Mouse (Mus musculus) kidney, postnatal 4 days (tissue): ENCODE results near the gene Arrdc5.
A peak's percentile ranks its signal among the peaks of the same experiment; 100 is the strongest.

Experiments used
- DNase-seq, 2 experiments: peaks; one replicate each; pipeline ENCODE4 v3.0.0; 2021; ENCODE audit warnings: mixed read lengths in 2 of 2

The Arrdc5 gene

DNA sequence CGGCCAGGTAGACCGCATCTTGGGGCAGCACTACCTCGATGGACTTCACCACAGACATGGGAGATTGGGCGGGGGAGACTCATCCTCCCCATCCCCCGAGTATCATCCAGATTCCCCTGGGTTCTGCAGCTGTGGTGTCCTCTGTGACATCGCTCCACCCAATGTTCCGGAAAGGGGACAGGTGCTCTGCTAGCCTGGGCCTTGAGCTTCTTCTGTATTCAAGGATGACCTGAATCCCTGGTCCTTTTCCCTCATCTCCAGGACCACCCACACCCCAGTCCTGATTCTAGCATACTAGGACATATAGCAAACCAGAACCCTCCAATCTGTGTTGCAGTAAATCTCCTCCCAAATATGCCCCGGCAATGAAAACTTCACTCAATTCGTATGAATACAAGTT lies at the start of gene Arrdc5:
Arrdc5 (minus strand) TSS at position 101 of the 400 bp plus-strand sequence.
- no peak for DNase-seq

DNA sequence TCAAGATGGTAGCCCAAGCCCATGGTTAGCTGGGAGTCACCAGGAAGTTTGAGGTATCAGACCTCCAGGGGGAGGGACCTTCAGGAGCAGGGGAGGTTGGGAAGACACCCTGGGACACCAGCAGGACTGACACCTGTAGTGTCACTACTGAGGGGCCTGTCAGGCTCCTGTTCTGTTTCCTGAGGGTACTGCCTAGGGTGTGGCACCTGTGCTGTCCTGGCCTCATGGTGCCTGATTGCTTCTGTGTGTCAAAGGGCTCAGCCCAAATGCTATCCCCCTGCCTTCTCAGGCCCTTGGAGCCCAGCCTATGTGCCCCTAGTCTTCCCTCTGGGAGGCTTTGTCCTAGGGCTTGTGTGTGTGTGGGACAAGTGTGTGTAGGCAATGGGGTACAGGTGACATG lies 48.5 kb upstream of the Arrdc5 start:
- no peak for DNase-seq

DNA sequence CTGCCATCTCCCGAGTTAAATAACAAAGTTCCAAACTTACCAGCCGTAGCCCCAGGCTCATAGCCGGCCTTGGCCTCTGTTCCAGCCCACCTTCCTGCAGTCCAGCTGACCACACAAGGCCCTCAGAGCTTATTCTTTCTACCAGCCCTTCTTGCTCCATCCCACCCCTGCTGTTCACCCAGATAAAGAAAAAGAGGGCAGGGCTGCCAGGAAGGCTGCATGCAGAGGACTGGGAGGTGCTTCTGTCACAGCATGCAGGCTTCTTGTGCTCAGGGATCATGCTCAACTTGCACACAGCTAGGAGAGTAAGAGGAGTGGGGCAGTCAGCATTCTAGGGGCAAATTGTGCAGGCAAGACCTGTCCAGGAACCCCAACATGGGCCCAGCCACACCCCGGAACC lies 48.0 kb upstream of the Arrdc5 start:
- no peak for DNase-seq

DNA sequence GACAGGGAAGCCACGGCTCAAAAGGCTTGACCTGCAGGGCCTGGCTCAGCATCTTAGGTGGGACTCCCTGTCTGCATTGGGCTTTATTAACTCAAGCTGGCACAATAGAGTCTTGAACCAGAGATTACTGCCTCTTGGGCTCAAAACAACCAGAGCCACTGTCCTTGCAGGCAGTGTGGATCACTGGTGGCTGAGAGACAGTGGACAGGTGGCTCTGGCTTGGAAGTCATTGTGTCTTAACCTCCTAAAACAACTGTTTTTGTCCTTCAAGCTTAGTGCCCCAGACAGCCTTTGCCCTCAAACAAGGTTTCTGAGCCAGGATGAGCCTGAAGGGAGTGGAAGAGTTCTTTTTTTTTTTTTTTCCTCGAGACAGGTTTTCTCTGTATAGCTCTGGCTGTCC lies 45.3 kb upstream of the Arrdc5 start:
- DNase-seq = no peak

DNA sequence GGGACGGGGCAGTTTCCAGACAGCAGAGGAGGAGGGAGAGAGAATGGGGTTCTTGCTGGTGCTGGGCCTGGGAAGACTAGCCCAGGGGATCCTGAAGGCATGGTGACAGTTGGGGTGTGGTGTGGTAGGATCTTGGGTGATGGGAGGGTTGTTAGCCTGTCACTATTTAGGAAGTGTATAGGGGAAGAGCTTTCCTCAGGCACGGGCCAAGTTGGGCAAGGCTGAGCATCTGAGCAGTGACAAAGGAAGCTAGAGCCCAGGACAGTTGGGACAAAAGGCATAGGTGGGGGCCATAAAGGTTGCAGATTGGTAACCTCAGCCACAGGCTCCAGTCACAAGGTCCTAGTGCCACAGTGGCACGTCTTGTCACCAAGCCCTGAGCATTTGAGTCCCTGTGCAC lies 43.4 kb upstream of the Arrdc5 start:
- no peak for DNase-seq

DNA sequence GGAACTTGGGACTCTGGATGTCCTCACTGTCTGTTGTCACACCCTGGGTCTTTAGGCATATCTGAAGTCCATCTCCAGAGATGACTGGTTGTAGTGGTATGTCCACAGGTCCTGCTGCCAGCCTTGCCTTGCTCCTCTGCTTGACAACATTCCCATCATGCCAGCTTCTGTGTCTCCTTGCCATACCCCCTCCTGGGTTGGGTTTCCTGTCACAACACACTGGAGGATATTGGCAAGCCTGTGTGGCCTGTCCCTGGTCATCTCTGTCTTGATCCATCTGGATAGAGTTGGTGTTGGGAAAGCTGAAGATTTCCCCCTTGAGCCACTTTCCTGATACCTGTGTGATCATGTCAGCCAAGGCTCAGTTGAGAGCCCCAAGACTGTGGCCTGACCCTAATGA lies 40.6 kb upstream of the Arrdc5 start:
- no peak for DNase-seq

DNA sequence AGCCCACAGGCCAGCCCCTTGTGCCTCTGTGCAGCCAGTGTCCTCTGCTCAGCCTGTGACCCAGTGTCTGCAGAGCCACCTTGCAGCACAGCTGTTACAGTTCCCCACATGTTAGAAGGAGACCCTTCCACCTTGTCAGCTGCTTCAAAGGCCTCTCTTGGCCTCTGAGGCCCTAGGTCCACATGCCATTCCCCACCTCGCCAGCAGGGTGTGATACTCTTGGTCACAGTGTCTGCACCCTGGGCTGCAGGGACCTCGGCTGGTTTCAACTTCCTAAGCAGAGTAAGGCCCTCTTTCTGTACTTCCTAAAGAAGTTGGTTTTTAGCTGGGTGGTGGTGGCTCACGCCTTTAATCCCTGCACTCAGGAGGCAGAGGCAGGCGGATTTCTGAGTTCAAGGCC lies 38.8 kb upstream of the Arrdc5 start:
- DNase-seq = peak; percentile 75 to 80

DNA sequence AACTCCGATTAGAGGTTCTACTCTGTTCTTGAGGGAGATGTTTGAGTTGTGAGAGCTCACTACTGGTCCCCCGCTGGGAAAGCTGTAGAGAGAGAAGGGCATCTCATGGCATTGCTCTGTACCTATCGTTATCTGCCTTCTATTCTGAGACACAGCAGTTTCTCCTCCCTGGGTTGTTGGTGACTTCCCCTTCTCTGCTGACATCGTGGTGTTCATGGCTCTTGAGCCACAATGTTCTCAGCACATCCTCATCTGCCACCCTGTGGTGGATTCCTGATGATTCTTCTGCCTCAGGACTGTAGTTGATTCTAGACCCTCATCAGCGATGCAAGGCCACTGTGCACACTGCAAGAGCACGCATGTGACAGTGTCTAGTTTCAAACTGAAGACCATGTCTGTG lies 37.7 kb upstream of the Arrdc5 start:
- DNase-seq = no peak

DNA sequence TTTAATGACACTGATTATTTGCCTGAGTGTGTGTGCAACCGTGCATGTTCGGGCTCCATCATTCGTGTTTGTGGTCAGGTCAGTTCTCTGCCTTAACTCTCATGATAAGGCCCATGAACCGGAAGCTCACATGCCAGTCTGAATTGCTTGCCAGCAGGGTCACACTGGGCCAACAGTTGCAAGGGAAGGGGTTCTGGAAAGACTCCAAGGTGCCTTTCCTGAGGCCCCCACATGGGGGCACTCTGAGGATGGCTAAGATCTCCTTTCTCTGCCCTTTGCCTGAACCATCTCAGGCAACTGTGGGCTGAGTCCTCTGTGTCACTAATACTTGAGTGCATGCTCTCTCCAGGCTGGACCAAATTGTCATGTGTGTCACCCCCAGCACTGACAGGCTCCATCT lies 37.1 kb upstream of the Arrdc5 start:
- DNase-seq = peak; percentile 69 to 77

DNA sequence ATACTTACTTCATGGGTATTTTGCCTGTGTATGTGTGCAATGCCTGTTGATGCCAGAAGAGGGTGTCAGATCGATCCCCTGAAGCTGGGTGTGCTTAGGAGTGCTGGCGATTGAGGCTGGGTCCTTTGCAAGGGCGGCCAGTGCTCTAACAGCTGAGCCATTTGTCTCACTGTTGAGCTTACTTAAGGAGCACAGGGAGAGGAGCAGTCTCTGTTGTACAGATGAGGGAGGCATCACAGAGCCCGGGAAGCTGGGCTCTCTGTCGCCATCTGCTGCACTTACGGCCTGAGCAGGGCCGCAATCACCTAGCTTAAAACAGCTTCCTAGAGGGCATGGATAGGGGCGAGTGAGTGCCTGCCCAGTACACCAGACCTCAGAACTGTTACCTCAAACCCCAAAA lies 32.9 kb upstream of the Arrdc5 start:
- DNase-seq = peak in 1 of 2 experiments; percentile 28

DNA sequence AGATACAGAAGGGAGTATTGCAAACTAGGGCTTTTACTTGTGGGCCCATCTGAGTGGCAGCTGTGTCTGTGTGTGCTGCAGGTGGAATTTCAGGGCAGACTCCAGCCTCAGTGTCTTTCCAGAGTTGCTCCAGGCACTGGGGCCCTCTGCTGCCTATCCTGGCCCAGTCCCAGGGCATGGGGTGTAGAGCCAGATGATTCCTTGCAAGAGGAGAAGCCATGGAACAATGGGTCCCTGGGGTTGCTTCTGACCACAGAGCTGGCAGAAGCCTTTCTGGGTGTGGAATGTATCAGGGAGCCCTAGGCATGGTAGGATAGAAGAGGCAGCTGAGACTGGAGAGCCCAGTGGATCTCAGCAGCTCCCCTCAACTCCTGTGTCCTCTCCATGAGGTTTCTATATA lies 31.2 kb upstream of the Arrdc5 start:
- no peak for DNase-seq

DNA sequence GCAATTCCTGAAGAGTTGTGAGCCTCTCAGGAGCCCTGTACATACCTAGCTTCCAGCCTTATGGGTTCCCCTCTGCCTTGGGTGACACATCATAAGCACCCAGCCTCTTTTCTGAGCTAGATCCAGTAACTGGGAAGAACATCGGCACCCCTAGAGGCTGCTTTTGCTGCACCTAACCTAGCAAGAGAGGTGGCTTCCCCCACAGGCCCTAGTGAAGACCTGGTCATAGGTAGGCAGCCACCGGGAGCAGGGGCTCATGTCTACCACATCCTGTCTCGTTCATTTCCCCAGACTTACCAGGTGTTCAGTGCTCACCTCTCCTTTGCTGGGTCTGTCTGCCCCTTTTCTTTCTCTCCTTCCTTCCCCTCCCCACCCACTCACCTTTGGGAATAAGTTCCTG lies 30.3 kb upstream of the Arrdc5 start:
- no peak for DNase-seq

DNA sequence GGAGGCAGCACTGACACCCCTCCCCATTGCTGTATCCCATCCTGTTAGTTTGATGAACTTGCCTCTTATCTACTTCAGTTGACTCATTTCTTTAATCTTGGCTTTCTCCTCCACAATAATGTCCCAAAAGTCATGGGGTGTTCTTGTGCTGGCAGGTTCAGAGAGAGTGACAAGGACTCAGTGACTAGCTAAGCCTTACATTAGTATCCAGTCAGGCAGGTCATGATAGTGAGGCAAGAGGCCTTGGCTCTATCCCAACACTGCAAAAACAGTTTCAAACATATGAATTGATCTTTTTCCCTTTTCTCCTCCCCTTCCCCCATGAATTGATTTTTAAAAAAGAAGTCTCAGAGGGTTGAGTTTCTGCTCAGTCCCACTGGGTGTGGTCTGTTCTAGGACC lies 29.2 kb upstream of the Arrdc5 start:
- no peak for DNase-seq

DNA sequence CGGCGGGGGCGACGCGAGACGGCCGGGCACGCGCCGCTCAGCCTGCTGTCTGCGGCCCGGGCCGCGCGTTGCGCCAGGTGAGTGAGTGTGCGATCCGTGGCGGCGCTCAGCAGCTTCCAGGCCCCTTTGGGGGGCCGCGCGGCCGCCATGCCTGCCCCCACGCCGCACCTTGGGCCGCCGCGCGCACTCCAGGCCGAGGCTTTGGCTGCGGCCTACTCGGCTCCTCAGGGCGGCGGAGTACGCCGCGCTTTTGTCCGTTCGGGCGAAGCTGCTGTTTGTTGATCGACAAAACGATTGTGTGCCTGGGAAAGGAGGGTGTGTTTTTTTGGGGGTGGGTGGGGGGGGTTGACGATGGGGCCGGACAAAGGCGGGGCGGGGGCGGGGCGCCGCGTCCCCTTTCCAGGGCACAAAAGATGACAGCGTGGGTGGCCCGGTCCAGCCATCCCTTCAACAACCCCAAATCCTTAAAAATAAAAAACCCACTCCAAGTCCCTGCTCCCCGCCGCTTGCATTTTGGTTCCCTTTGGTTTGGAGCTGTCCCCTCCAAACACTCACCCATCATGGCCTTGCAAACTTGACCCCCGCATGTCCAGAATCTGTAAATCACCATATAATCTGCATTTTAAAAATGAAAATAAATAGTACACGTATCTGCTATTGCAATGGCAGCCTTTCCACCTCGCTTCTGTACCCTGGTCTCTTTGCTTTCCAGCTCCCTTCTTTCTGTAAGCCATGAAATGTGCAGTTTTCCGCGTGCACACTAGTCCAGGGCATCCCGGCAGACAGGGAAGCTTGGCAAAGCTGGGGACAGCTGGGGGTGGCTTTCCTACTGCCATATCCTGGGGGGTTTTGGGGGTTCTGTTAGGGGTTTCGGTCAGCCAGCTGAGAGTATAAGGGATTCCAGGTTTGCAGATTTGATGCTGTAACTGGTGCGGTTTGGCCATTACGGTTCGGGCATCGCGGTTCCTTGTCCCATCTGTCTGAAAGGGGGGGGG lies 26.4 kb upstream of the Arrdc5 start:
- peak; percentile 64 to 72 for DNase-seq

DNA sequence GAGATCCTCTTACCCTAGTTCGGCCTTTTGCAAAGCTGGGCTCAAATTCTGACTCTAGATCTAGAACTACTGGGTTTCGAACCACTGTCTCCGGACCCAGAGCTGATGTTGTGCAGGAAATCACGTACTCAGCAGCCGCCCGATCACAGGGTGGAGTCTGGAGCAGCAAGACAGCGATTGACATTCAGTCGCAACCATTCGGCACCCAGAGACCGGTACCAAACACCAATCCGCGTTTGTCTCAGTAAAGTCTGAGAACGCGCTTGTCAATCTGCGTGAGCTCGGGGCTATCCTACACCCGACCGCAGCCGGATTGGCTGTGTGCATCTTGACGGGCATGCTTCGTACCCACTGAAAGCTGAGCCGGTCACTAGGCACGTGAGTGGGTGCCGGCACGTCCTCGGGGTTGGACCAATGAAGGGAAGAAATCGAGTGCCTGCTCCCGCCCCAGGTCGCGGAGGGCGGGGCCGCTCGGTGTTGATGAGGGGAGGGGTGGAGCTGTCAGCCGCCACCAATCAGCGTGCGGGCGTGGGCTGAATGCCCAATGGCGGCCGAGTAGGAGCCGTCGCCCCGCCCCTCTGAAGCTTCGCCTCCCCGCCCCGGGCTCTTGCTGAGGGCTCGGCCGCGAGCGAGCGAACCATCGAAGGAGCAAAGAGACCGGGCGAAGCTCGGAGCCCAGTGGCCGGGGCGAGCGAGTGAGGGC lies 25.5 kb upstream of the Arrdc5 start, which contains the start of gene Kdm4b:
Kdm4b (plus strand) TSS at position 613 of the 703 bp plus-strand sequence.
- peak; percentile 99 to 100 for DNase-seq

DNA sequence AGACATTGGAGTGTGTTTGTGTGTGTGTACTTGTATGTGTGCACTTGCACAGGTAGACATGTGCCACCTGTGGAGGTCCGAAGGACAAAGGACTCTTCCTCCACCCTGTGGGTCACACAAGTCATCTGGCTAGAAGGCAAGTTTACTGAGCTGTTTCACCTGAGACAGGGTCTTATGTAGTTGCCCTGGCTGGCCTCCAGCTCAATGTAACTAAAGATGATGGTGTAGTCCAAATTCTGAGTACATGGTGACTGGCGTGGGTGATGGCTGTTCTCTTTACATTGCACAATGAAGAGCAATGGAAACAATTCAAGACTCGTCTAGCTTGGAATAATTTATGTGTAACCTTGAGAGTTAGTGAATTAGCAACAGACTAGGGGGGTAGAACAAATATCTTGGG lies 24.3 kb upstream of the Arrdc5 start:
- DNase-seq = no peak

DNA sequence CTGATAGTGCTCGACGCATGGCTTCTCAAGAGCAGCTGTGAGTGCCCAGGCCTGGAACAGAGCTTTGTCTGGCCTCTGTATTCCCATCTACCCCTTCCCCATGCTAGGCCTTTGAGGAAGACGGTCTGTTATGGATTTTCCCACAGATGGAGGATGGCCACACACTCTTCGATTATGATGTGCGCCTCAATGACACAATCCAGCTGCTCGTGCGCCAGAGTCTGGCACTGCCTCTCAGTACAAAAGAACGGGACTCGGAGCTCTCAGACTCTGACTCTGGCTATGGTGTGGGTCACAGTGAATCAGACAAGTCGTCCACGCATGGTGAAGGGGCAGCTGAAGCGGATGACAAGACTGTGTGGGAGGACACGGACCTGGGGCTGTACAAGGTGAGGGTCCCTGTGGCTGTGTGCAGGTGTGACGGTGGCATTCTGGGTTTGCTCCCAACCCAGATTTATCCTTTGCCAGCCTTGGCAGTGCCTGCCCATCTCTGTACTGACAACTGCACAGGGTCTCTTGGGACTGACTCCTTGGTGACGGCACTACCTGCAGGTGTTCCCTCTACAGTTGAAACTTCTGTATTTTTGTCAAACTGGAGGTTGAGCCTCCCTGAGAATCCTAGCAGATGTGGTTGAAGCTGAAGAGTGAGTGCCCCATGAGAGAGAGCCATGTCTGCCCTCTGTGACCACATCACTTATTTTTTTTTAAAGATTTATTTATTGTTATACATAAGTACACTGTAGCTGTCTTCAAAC lies 9.3 kb upstream of the Arrdc5 start:
- no peak for DNase-seq

DNA sequence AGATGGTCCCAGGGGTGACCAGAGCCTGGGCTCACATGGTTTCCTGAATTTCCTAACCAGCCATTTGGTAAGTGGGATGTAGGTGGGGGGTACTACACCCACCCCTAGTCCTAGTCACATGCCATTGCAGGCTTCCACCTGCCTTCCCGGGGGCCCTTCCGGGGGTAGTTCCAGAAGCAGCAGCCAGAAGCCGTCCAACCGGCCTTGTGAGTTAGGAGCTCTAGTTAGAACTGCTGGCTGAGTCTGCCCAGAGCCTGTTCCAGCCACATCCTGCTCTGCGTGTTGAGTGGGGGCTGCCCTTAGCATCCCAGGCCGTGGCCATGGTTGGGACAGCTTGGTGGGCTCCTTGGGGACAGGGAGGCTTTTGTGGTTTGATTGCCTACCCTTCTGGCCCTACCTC lies 8.0 kb upstream of the Arrdc5 start:
- peak; percentile 69 to 81 for DNase-seq

DNA sequence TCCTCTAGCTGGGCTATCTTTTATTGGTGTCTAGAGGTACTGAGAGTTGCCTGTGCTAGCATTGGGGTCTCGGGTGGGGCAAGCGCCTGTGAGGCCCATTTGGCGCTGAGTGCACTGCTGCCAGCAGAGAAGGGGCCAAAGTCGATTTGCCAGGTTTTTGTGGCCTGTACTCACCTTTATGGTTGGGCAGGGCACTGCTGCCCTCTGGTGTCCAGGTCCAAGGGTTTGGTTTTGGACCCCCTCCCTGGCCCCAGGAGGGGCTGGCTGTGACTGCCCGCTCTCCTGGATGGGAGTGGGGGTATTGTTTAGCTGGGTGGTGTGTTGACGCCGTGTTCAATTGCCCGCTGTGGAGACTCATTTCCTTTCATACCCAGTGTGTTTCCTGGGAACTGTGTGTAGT lies 5.7 kb upstream of the Arrdc5 start:
- peak; percentile 70 to 78 for DNase-seq

DNA sequence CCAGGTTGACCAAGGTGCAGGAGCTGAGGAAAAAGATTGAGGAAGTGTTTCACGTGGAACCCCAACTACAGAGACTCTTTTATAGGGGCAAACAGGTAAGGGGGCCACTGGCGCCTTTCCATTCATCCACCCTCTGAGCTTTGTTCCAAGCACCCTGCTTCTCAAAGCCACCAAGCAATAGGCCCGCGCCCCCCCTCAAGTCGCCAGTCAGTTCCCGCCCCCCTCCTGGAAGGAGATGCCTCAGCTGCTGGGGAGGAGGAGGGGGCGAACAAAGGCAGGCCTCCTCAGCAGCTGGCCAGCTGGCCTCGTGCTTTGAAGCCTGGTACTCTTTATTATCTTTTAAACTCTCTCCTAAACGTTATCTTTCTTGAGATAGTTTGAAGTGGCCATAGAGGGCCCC lies 5.1 kb upstream of the Arrdc5 start:
- peak; percentile 36 to 41 for DNase-seq

DNA sequence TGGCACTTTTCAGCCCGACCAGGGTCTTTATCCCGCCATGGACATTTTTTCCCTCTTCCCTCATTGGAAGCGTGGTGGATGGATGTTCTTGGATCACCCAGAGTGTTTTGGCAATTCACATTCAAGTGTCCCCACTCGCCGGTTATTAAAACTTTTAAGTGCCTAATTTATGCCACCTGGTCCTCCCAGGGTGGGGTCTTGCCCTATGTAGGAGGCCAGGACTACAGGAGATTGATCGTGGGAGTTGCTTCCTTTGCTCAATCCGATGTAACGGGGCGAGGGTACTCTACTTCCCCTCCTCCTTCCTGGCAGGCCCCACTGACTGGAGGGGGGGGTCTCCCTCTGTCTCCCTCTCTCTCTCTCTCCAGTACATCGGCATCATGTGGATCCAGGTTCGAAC lies 4.6 kb upstream of the Arrdc5 start:
- no peak for DNase-seq

DNA sequence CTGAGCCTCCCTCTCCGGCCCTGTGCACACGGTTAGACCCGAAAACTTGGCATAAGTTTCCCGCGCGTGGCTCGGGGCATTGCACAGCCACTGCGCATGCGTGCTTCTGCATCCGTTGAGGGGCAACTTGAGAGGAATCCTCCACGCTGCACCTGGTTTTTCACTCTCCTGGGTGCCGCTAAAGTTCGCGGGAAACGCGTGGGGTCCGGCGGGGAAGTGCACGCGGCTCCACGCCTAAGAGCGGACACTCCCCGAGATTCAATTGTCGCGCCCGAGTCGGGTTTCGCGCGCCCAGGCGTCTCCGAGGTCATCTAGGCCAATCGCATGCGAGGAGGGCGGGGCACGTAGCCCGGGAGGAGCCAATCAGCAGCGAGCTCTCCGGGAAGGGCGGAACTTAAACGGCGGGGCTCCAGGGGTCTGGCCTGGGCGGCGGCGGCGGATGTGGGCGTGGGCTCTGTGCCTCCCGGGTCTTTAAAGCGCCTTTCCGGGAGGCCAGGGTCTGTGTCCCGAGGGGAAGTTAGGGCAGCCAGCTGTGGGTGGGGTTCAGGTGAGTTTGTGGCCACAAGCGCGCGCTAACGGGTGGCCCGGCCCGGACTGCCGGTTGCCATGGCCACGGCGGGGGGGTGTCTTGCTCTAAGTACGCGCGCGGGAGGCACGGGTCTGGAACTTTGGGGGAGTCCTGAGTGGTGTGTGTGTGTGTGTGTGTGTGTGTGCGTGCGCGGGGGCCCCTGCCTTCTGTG lies 3.9 kb upstream of the Arrdc5 start:
- DNase-seq = peak; percentile 98 to 99
